Mouse (Mus musculus): Measurements from ENCODE around the gene Olfr641.

Gene Olfr641

DNA sequence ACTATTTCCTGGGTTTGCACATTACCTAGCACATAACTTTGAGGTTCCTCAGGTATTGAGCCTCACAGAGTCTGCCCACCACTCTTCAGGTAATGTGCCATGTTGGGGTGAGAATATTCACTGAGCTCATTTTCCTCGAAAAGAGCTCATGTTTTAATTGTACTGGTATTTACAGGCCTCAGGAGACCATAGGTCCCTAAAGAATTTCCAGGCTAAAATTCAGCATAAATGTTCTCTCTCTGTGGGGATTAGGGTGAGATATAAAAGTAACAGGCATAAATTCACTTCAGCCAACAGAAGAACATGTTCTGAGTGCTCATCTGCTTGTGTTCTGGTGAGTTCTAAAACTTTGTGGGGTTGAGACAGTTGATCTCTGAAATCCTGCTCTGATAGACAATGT lies at the start of gene Olfr641:
Gene Olfr641, plus strand, starts transcription at position 301 of the 400 bp plus-strand sequence.
- in situ Hi-C loops (cut with MboI, MseI) = no loop called here

DNA sequence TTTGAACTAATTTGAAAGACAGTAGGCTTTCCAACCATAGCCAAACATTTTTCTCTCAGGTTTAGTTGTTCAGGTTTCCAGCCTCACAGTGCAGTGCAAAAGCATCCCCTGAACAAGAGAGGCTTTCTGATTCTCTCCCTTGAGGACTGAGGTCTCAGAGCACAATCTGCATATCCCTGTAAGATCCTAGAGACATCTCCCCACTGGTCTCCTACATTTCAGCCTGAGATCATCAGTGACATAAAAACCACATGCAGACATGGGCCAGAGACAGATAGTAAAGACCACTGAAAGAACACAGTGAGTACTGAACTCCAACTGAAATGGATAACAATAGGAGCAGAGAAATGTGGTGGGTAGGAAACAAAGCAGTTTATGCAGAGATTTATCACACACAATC lies 36.8 kb upstream of the Olfr641 start, which contains the start of gene Olfr638:
Gene Olfr638, plus strand, starts transcription at position 301 of the 400 bp plus-strand sequence.
- in situ Hi-C loops (cut with MboI, MseI) = no loop called here

DNA sequence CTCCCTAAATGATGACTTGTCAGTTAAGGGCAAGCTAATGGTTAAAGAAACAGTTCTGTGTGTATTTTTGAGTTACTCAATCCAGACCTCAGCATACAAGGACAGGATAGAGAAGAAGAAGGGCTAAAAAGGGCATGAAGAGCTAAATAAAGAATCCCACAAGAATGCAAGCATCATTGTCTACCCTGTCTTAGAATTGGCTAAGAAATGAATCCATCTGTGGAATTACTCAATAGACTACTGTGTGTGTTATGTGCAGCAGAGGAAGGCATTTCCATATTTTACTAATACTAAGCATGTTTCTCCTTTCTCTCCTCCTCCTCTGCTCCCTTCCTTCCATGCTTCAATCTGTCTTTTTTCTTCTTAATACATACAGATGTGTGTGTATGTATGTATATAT lies 36.1 kb upstream of the Olfr641 start:
- in situ Hi-C loops (cut with MboI, MseI) = no loop called here

DNA sequence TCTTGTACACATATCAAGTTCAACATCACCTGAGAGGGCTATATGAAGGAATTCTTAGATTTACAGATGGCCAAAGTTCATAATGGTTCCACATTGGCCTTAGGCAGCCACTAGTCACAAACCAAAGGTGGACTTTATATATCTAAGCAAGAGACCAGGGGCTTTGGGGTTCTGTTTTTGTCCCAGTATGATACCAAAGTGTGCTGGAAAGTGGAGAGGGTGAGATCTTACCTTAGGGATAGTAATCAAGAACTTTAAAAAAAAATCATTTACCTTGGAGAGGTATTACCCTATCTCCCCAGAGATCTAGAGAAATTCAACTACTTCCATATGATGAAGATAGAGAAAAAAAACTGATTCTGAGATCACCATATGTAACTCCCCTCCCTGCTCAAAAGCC lies 18.0 kb upstream of the Olfr641 start, which contains the start of gene Olfr639:
Gene Olfr639, minus strand, starts transcription at position 101 of the 400 bp plus-strand sequence.
- in situ Hi-C loops (cut with MboI, MseI) = no loop called here

DNA sequence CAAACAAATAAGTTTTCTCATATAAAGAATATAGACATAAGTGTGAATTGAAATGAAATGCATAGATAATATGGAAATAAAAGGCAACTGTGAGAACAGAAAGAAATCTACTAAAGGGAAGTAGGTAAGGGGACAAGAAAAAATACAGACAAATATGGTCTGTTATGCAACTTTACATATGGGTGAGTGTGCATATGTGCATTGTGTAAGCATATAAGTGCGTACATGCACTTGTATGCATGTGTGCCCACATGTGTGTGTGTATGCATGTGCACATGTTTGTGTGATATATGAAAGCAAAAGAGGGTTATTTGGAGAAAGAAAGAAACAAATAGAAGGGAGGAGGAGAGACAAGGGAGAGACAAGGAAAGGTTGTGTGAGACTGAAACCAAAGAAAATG lies 16.3 kb upstream of the Olfr641 start:
- in situ Hi-C loops (cut with MboI, MseI) = no loop called here

DNA sequence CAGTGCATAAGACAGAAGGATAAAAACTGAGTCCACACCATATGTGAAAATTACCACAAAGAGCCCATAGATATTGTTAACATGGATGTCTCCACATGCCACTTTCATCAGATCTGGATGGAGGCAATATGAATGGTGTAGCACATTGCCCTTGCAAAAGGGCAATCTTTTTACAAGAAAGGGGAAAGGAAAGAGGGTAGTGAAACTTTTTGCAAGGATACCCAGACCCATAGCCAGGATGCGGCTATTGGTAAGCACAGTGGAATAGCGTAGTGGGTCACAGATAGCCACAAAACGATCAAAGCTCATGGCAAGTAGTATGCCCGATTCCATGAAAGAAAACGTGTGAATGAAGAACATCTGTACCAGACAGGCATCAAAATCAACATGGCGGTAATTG lies 13.6 kb upstream of the Olfr641 start:
- in situ Hi-C loops (cut with MboI, MseI) = no loop called here

GRCm38 (mm10) chr7:104025473-104025872 lies 9.8 kb upstream of the Olfr641 start, which contains the start of gene Olfr640:
Olfr640 (minus strand) TSS chr7:104025573.
- in situ Hi-C loops (cut with MboI, MseI) = no loop called here

- in situ Hi-C loops (cut with MboI, MseI) = no loop called here
Observed at GRCm38 (mm10) chr7:104026978-104027377, 8.3 kb upstream of the Olfr641 start.

GRCm38 (mm10) chr7:104050745-104051144 lies 15.5 kb downstream of the Olfr641 start:
- in situ Hi-C loops (cut with MboI, MseI) = no loop called here

- in situ Hi-C loops (cut with MboI, MseI) = no loop called here
Observed at GRCm38 (mm10) chr7:104052566-104052965, 17.3 kb downstream of the Olfr641 start, which contains the start of gene Olfr642. Olfr642 (minus strand) TSS chr7:104052666.

- in situ Hi-C loops (cut with MboI, MseI) = no loop called here
Observed at GRCm38 (mm10) chr7:104059215-104059614, 24.0 kb downstream of the Olfr641 start.

- in situ Hi-C loops (cut with MboI, MseI) = no loop called here
Observed at GRCm38 (mm10) chr7:104061345-104061744, 26.1 kb downstream of the Olfr641 start, which contains the start of gene 4930516K23Rik. 4930516K23Rik (minus strand) TSS chr7:104061445.

GRCm38 (mm10) chr7:104071769-104072168 lies 36.5 kb downstream of the Olfr641 start, which contains the start of gene Olfr644:
Olfr644 (minus strand) TSS chr7:104071869.
- in situ Hi-C loops (cut with MboI, MseI) = no loop called here

DNA sequence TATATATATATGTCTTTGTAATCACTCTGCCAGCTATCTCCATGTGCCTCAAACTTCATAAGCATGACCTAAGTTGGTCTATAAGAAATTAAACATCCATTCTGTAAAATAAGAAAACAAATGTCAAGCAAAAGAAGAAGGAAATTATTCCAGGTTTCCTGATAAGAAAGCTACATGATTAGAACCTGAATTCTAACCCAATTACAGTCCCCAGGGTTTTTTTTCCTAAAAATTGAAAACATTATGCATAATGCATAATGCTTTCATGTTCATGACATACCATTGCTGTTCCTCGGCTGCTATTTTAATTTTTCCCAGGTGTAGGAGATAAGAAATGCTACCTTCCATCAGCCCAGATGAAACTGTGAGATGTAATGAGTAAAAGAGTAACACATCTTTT lies 50.1 kb downstream of the Olfr641 start, which contains the start of gene Olfr645:
Gene Olfr645, minus strand, starts transcription at position 101 of the 400 bp plus-strand sequence.
- in situ Hi-C loops (cut with MboI, MseI) = no loop called here
